Mouse (Mus musculus) forebrain, embryonic 16.5 days (tissue): ENCODE measurements around the gene Tet2. TPM values are rescaled to one million over a fixed set of nuclear protein-coding genes. Genes with fewer than 3 reads are reported as not detected.
A peak's percentile ranks its signal among the peaks of the same experiment; 100 is the strongest.

Experiments
- ATAC-seq: fragments of 200-750 bp; cut with Nextera tagmentation; 2 replicates; pipeline ENCODE4 v1.8.0; 2017; ENCODE audit warnings: mild to moderate bottlenecking, moderate library complexity
- H3K27ac ChIP-seq: fragments of 300-500 bp; sonication (generic); 2 replicates; pipeline ENCODE4 v1.5.1; 2014; ENCODE audit warnings: low read length, control low read depth
- H3K27me3 ChIP-seq: fragments of 300-500 bp; sonication (generic); replicated peaks from 2 replicates; pipeline ENCODE4 v1.6.1; 2014; ENCODE audit warnings: low read length; ENCODE audit not compliant: control insufficient read depth, insufficient read depth
- H3K36me3 ChIP-seq: fragments of 300-500 bp; sonication (generic); 2 replicates; pipeline ENCODE4 v1.6.1; 2014; ENCODE audit not compliant: control insufficient read depth, insufficient read depth
- H3K4me1 ChIP-seq: fragments of 300-500 bp; sonication (generic); replicated peaks from 2 replicates; pipeline ENCODE4 v1.6.1; 2014; ENCODE audit warnings: low read length; ENCODE audit not compliant: control insufficient read depth, insufficient read depth
- H3K4me2 ChIP-seq: fragments of 300-500 bp; sonication (generic); 2 replicates; pipeline ENCODE4 v1.6.1; 2014; ENCODE audit warnings: mild to moderate bottlenecking, low read length, control low read depth
- H3K4me3 ChIP-seq: fragments of 300-500 bp; sonication (generic); replicated peaks from 2 replicates; pipeline ENCODE4 v1.5.1; 2014; ENCODE audit warnings: mild to moderate bottlenecking, low read length, control low read depth
- H3K9ac ChIP-seq: fragments of 300-500 bp; sonication (generic); replicated peaks from 2 replicates; pipeline ENCODE4 v1.6.1; 2014; ENCODE audit warnings: low read depth, low read length, control low read depth
- H3K9me3 ChIP-seq: fragments of 300-500 bp; sonication (generic); 2 replicates; pipeline ENCODE4 v1.6.1; 2016; ENCODE audit warnings: low read length; ENCODE audit not compliant: control insufficient read depth
- WGBS: fragments of 180-500 bp; shearing (Covaris S2); extraction: QIAGEN DNeasy Blood & Tissue Kit; methylation state at CpG from one replicate; pipeline ENCODE4 v1.1.7; 2014; 5-methylcytosine and 5-hydroxymethylcytosine counted together
- polyA plus RNA-seq: library from polyadenylated mRNA; unstranded; fragments of >200 nt; fragmentation: Nextera tagmentation; extraction: Ambion mirVana; gene quantifications from 2 replicates; pipeline ENCODE4 v1.2.1, GENCODE M21; 2015

Tet2 gene
- polyA plus RNA-seq, 1 experiment from 2014 or later, result 24.0 TPM

- H3K4me1 ChIP-seq, result no peaks in the 10 kb centered on the region
- H3K9ac ChIP-seq, result no peak overlapping the region
- H3K36me3 ChIP-seq, result no peaks in the 10 kb centered on the region
- H3K27me3 ChIP-seq, result no peaks in the 10 kb centered on the region
- H3K4me3 ChIP-seq, result no peak overlapping the region
- WGBS, result 91% methylated on average over 4 of the region's 4 CpGs
- ATAC-seq, result no peak
- no peaks in the 10 kb centered on the region for H3K9me3 ChIP-seq
- H3K4me2 ChIP-seq, result no peak overlapping the region
- H3K27ac ChIP-seq, result no peak overlapping the region
Measured at GRCm38 (mm10) chr3:133554092-133554491, 9.2 kb upstream of the Tet2 start.

- no peak overlapping the region for H3K27ac ChIP-seq
- no peak overlapping the region for H3K4me2 ChIP-seq
- no peaks in the 10 kb centered on the region for H3K27me3 ChIP-seq
- no peaks in the 10 kb centered on the region for H3K4me1 ChIP-seq
- H3K9ac ChIP-seq, result no peak overlapping the region
- H3K9me3 ChIP-seq, result no peaks in the 10 kb centered on the region
- H3K4me3 ChIP-seq, result no peak overlapping the region
- ATAC-seq, result no peak
- WGBS, result 65% methylated on average over 8 of the region's 8 CpGs
- H3K36me3 ChIP-seq, result no peaks in the 10 kb centered on the region
Measured at GRCm38 (mm10) chr3:133551941-133552340, 7.0 kb upstream of the Tet2 start.

- no peaks in the 10 kb centered on the region for H3K27me3 ChIP-seq
- no peak overlapping the region for H3K27ac ChIP-seq
- no peak for ATAC-seq
- H3K9ac ChIP-seq, result no peak overlapping the region
- H3K36me3 ChIP-seq, result no peaks in the 10 kb centered on the region
- no peaks in the 10 kb centered on the region for H3K4me1 ChIP-seq
- no peak overlapping the region for H3K4me3 ChIP-seq
- H3K9me3 ChIP-seq, result no peaks in the 10 kb centered on the region
- WGBS, result 68% methylated on average over 7 of the region's 7 CpGs
- no peak overlapping the region for H3K4me2 ChIP-seq
Measured at GRCm38 (mm10) chr3:133549385-133550170, 4.6 kb upstream of the Tet2 start.

- no peak overlapping the region for H3K4me2 ChIP-seq
- no peaks in the 10 kb centered on the region for H3K27me3 ChIP-seq
- no peak for ATAC-seq
- 82% methylated on average over 2 of the region's 2 CpGs for WGBS
- H3K4me3 ChIP-seq, result no peak overlapping the region
- H3K36me3 ChIP-seq, result no peaks in the 10 kb centered on the region
- H3K4me1 ChIP-seq, result no peaks in the 10 kb centered on the region
- H3K27ac ChIP-seq, result no peak overlapping the region
- no peaks in the 10 kb centered on the region for H3K9me3 ChIP-seq
- no peak overlapping the region for H3K9ac ChIP-seq
Measured at GRCm38 (mm10) chr3:133548613-133549012, 3.7 kb upstream of the Tet2 start.

- H3K4me3 ChIP-seq, result no peak overlapping the region
- ATAC-seq, result no peak
- WGBS, result 62% methylated on average over 2 of the region's 2 CpGs
Measured at GRCm38 (mm10) chr3:133546790-133547189, 1.9 kb upstream of the Tet2 start.

GRCm38 (mm10) chr3:133545304-133545666, 346 bp upstream of the Tet2 start:
- peak overlapping the region; percentile 97; the same call in 1 of the 2 replicates for H3K27ac ChIP-seq
- H3K9ac ChIP-seq, result peak overlapping the region; percentile 90; the same call in 1 of the 2 replicates
- 10% methylated on average over 6 of the region's 6 CpGs for WGBS

More at GRCm38 (mm10) chr3:133546790-133547189, 1.9 kb upstream of the Tet2 start:
- peaks cover 4% of the 10 kb centered on the region; the same call in 1 of the 2 replicates for H3K4me1 ChIP-seq
- H3K27ac ChIP-seq, result no peak overlapping the region
- no peak overlapping the region for H3K4me2 ChIP-seq
- H3K9me3 ChIP-seq, result no peaks in the 10 kb centered on the region
- H3K27me3 ChIP-seq, result no peaks in the 10 kb centered on the region
- H3K9ac ChIP-seq, result no peak overlapping the region
- H3K36me3 ChIP-seq, result no peaks in the 10 kb centered on the region

GRCm38 (mm10) chr3:133544131-133544550, 798 bp downstream of the Tet2 start:
- Histone ChIP-seq H3K4me1 (peaks cover 9% of the 10 kb centered on the region), H3K9ac (peak overlapping the region; percentile 90), H3K27ac (peak overlapping the region; percentile 97), H3K9me3 (no peaks in the 10 kb centered on the region), H3K27me3 (no peaks in the 10 kb centered on the region), H3K36me3 (no peaks in the 10 kb centered on the region), H3K4me3 (peak overlapping the region; percentile 84), H3K4me2 (peak overlapping the region; percentile 77)
- WGBS, result under 1% methylated on average over 52 of the region's 52 CpGs
- peak; percentile 97 for ATAC-seq

More at GRCm38 (mm10) chr3:133545304-133545666, 346 bp upstream of the Tet2 start:
- Histone ChIP-seq H3K4me1 (peaks cover 9% of the 10 kb centered on the region; the same call in 1 of the 2 replicates), H3K4me2 (peak overlapping the region; percentile 67), H3K4me3 (peak overlapping the region; percentile 84), H3K9me3 (no peaks in the 10 kb centered on the region), H3K36me3 (no peaks in the 10 kb centered on the region), H3K27me3 (no peaks in the 10 kb centered on the region)
- ATAC-seq, result no peak

GRCm38 (mm10) chr3:133543101-133544020, 1.6 kb downstream of the Tet2 start:
- H3K4me2 ChIP-seq, result peak overlapping the region; percentile 77
- peak overlapping the region; percentile 84 for H3K4me3 ChIP-seq
- peak overlapping the region; percentile 90 for H3K9ac ChIP-seq
- H3K4me1 ChIP-seq, result peaks cover 9% of the 10 kb centered on the region
- WGBS, result 0% methylated on average over 21 of the region's 21 CpGs
- 0 out of 2 replicates have a peak, but pooled peaks cover 2% of the 10 kb centered on the region for H3K36me3 ChIP-seq
- H3K27ac ChIP-seq, result peak overlapping the region; percentile 97
- H3K27me3 ChIP-seq, result no peaks in the 10 kb centered on the region
- H3K9me3 ChIP-seq, result 0 out of 2 replicates have a peak, but pooled peaks cover 3% of the 10 kb centered on the region
- ATAC-seq, result no peak; the same call in 1 of the 2 replicates

- Histone ChIP-seq H3K36me3 (0 out of 2 replicates have a peak, but pooled peaks cover 2% of the 10 kb centered on the region), H3K27ac (no peak overlapping the region), H3K9me3 (0 out of 2 replicates have a peak, but pooled peaks cover 3% of the 10 kb centered on the region), H3K4me1 (peaks cover 9% of the 10 kb centered on the region), H3K4me3 (no peak overlapping the region), H3K4me2 (peak overlapping the region; percentile 32), H3K27me3 (no peaks in the 10 kb centered on the region), H3K9ac (no peak overlapping the region)
- no peak for ATAC-seq
Measured at GRCm38 (mm10) chr3:133542084-133542483, 2.9 kb downstream of the Tet2 start.
